Mouse (Mus musculus): ENCODE data around the gene Rprd1b.
A peak's percentile ranks its signal among the peaks of the same experiment; 100 is the strongest.

The Rprd1b gene

DNA sequence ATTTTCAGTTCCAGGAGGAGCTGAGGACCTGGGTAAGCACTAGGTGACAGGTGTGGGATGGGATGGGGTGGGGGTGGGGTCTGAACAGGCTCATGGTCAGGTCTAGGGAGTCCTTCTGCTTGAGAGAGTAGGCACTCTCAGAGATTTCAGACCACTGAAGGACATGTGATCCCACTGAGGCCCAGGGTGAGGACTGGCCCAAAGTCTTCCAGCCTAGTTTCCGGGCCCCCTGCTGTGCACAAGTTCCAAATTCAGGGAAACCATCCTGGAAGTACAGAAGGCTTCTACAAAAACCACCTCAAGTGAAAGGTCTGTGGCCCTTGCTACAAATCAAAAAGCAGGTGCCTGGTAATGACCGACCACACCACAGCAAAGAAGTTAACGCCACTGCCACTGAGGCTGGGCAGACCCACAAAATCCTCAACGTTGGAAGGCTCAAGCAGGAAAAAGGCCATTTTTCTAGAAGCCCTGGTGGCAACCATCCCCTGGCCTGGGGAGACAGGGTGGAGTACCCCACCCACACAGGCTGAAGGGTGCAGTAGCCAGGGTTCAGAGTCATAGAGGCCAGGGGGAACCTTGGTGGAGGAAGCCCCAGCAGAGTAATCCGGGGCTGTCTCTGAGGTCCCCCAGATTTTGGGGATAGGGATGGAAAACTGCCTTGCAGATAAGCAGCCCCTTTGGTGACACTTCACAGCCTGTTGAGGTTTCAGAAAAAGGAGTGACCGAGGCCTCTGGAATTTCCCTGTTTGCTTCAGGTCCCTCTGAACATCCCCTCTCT, 116.6 kb downstream of the Rprd1b start:
- no peak for DNase-seq (ENCODE audit: low spot score in 2 of 2)

- DNase-seq (ENCODE audit: low spot score in 2 of 2), result no peak
Observed at GRCm38 (mm10) chr2:158145528-158146065, 117.3 kb downstream of the Rprd1b start.

DNA sequence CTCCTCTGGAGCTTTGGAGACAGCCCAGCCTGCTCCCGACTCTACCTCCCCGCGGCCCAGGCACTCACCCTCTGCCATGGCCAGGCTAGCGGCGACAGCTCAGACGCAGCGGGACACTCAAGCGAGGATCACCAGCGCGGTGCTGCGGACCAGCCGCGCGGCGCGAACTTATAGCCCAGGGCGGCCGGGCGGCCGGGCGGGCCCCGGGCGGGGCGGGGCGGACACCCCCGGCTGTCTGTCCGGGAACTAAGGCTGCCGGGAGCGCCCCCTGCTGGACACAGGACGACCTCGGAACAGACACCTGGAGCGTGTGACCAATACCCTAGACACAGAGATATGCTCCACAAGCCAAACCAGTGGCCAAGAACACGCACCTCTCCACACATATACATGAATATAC, 117.9 kb downstream of the Rprd1b start, which contains the start of gene Tgm2:
TSS of gene Tgm2 (minus strand) at position 214 of the 400 bp plus-strand sequence.
- DNase-seq (ENCODE audit: low spot score in 2 of 2), result peak in 1 of 2 experiments; percentile 63

GRCm38 (mm10) chr2:158146971-158147370, 118.7 kb downstream of the Rprd1b start:
- no peak for DNase-seq (ENCODE audit: low spot score in 2 of 2)

DNA sequence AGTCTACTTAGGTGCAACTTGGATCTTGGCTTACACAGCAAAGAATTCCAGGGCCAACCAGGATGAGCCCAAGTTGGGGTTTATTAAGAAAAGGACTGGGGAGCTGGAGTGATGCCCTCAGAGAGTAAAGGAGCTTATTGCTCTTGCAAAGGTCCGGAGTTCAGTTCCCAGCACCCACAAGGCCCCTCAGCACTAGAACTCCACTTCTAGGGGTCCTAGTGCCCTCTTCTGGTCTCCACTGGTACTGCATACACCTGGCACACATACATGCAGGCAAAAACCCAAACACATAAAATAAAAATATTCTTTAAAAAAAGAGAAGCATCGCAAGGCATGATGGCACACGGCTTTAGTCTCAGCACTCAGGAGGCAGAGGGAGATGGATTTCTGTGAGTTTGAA, 122.8 kb downstream of the Rprd1b start:
- DNase-seq (ENCODE audit: low spot score in 2 of 2), result no peak

- no peak for DNase-seq (ENCODE audit: low spot score in 2 of 2)
Observed at GRCm38 (mm10) chr2:158152685-158153309, 124.5 kb downstream of the Rprd1b start.

DNA sequence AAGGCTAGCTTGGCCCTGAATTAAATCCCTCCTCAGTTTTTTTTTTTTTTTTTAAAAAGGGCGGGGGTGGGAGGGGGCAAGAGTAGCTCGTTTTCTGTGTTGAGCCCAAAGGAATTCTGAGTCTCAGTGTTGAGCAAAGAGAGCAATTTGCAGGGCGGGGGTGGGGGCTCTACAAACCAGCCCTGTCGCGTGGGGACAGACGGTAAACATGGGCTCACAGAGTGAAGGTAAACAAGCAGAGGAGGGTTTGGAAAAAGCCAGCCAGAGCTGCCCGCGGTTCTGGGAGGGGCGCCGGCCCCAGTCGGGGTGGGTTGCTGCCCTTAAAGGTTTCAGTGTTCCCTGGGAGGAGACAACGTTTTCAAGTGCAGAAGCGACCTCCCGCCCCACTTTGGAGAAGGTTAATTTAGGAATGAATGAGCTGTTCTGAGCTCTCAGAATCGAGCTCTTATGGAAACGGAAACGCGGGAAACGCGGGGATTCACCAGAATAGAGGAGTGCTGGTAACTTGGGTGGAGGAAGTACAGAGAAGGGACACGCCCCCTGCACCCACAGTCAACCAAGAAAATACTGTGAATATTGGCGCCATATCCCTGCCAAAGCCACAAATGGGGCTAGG, 125.5 kb downstream of the Rprd1b start:
- DNase-seq (ENCODE audit: low spot score in 2 of 2), result no peak

DNA sequence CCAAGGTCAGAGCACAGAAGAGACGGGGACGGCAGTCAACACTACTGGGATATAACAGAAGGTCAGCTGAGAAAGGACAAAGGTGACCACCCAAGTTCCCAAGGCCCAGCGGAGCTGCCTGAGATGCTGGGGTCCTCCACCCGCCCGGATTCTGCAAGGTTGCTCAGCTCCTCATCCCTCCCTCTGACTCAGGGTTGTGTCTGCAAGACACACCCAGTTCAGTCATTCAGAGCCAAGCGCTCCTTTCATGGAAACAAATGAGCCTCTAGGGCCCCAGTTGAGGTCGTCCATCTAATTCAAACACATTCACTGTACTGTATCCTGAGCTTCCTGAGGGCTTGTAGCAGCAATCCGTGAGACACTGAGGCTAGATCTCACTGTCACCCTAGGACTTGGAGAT, 126.3 kb downstream of the Rprd1b start:
- no peak for DNase-seq (ENCODE audit: low spot score in 2 of 2)

- DNase-seq (ENCODE audit: low spot score in 2 of 2), result no peak
Observed at GRCm38 (mm10) chr2:158155101-158155500, 126.8 kb downstream of the Rprd1b start.

GRCm38 (mm10) chr2:158155615-158156014, 127.3 kb downstream of the Rprd1b start:
- no peak for DNase-seq (ENCODE audit: low spot score in 2 of 2)

DNA sequence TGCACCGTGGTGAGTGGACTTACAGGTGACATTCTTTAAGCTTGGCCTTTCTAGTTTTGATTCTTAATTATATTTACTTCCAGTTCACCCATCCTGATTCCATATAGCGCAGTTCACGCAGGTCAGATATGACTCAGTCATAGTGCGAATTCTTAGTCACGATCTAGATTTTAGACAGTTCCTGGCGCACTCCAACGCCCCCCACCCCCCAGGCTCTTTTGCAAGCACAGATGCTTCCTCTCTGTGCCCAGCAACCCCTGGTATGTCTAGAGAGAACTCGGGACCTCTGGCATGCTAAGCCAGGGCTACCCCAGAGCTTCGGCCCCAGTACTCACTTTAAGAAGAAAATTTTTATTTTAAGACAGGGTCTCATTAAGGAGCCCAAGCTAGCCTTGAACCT, 128.2 kb downstream of the Rprd1b start:
- no peak for DNase-seq (ENCODE audit: low spot score in 2 of 2)

- DNase-seq (ENCODE audit: low spot score in 2 of 2), result no peak
Observed at GRCm38 (mm10) chr2:158157654-158158053, 129.4 kb downstream of the Rprd1b start.

GRCm38 (mm10) chr2:158159376-158160235, 131.3 kb downstream of the Rprd1b start:
- no peak for DNase-seq (ENCODE audit: low spot score in 2 of 2)

DNA sequence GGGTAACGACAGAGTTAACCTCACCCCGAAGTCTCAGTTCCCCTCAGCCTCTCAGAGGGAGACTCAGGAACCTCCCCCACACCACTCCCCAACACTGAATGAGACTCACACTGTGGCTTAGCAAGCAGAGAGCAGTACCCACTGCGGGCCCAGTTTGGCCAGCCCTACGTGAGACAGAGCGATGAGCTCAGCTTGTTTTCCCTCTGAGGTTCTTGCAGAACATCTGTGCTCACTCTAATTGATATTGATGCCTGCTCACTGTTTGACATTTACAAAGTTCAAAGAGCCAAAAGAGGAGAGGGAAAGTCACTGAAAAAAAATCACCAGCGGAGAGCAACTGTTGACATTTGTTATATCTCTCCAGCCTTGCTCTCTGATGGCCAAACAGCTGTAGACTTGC, 133.5 kb downstream of the Rprd1b start:
- DNase-seq (ENCODE audit: low spot score in 2 of 2), result no peak

DNA sequence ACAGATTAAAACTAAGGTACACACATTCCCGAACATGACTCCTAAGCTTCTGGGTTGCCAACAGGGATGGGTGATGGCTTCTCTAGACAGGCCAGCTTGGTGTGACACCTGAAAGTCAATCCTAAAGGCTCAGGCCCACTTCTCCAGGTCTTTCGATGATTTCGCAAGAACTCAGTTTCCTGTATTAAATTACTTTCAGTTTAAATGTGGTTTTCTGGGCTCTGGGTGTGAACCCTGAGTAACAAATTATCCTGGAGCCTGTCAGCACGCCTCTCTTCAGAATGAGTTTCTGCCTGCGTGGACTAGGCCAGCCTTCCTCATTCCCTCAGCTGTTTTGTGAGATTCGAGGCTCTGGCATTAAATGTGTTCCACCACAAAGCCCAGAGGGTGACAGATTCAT, 134.7 kb downstream of the Rprd1b start:
- DNase-seq (ENCODE audit: low spot score in 2 of 2), result no peak

DNA sequence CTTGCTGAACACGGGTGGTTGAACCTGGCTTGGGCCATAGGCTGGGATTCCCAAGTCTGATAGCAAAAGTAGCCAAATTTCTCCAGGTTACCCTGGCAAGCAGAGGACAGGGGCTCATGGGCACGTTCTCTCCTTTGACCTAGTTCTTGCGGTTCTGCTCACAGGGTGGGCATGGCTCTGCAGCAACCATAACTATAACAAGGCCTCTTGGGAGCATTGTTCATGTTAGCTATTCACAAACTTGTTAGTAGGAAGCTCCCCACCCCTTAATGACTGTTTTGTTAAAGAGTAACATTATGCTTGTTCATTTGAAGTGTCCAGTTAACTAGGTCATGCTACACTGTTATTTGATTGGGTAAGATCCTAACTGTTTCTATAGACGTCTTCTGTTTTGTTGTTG, 137.5 kb downstream of the Rprd1b start:
- DNase-seq (ENCODE audit: low spot score in 2 of 2), result no peak

DNA sequence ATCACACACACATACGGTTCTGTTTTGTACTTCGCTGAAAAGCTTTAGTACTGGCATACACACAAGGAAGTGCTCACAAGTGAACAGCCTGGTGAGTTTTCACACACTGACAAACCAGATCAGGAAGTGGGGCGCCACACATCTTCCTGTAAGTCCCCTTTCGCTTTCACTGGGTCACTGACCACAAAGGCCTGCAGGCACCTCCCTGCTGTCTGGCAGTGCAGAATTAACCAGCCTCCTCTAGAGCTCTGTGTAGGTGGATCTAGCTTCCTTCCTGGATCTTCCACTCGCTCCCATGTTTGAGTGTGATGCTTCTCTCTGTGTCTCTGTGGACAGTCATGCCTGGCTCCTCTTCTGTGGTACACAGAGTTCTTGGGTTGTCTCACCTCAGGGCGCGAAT, 138.3 kb downstream of the Rprd1b start:
- DNase-seq (ENCODE audit: low spot score in 2 of 2), result peak in 1 of 2 experiments; percentile 40

DNA sequence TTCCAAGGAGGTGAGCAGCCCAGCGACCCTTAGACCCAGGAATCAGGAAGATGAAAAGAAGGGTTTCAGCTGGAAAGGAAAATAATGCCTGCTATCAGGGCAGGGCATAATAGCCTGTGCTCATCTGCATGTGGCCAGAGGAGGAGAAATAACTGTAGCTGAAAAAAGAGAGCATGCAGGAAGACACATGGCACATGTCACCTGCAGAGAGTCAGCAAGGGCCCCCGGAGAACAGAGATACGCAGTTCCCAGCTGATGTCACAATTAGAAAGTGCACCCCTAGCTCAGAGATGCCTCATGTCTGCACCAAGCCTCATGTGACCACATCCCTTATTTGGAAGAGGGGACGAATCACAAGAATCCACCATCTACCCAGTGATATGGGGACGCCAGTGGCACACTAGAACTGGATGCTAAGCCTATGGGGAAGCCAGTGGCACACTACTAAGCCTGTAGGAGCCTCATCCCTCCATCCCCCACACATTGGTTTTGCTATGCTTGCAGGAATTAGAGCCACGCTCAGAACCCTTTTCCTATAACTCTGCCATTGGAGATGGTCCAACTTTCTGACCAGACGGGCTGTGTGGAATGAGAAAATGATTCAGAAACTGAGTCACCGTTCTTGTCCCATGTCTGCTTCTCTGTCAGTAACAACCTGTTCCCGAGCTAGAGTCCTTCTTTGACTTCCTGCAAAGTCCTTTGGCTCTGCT, 139.4 kb downstream of the Rprd1b start:
- DNase-seq (ENCODE audit: low spot score in 2 of 2), result no peak

GRCm38 (mm10) chr2:158168741-158169211, 140.5 kb downstream of the Rprd1b start:
- DNase-seq (ENCODE audit: low spot score in 2 of 2), result no peak

DNA sequence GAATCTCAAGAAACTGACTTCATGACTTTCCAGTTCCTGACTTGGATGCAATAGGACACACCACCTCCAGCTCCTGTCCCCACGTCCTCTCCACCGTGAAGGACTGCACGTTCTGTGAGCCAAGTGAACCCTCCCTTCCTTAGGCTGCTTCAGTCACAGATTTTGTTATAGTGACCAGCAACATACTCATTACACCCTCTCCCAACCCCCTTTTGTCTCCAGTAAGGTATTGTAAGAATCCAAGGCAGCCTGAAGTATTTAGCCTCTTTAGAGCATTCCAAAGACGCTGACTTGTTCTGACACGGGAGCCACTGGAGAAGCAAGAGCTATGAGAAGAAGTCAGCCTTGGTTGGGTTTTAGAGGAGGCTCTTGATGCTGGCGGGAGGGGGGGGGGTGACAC, 141.1 kb downstream of the Rprd1b start:
- no peak for DNase-seq (ENCODE audit: low spot score in 2 of 2)

GRCm38 (mm10) chr2:158169771-158170170, 141.5 kb downstream of the Rprd1b start:
- DNase-seq (ENCODE audit: low spot score in 2 of 2), result no peak
